ENCODE assay signal across 41 mouse cellular contexts in genomic region chr5:137562965-137563364, GRCm38 (mm10). TPM values are rescaled to one million over a fixed set of nuclear protein-coding genes. Genes with fewer than 3 reads are reported as not detected.
DNase-seq lines count a peak whose midpoint lies in the region; TF ChIP-seq lines count a peak whose summit lies in the region.
"Had no signal": no experiment of that assay in that cellular context is flagged by ENCODE, and none has a peak within 500 bp of the region (broad histone marks: within the 10 kb centered on the region; RNA-seq: fewer than 3 reads in every experiment).

No protein-coding gene starts in this region.

- H3K27ac ChIP-seq in left cerebral cortex, adult 2 months, result peak overlapping the region; percentile 28; the same call in 1 of the 2 replicates
- H3K27ac ChIP-seq: embryonic facial prominence, embryonic 10.5 days; embryonic facial prominence, embryonic 15.5 days; forebrain, embryonic 13.5 days; gastrocnemius, adult 2 months; heart, adult 2 months; heart, embryonic 13.5 days; hindbrain, embryonic 14.5 days; limb, embryonic 12.5 days; neural tube, embryonic 15.5 days; stomach, embryonic 15.5 days had no signal

- TF ChIP-seq CTCF in left cerebral cortex, adult 2 months (IDR thresholded peaks at IDR 0.05), result no peak

- intact Hi-C loops in left cerebral cortex, adult 2 months (cut with DNase I), result no loop called here
- intact Hi-C loops in left cerebral cortex, postnatal 10 days (cut with DNase I), result no loop called here

- no peak overlapping the region for H3K4me3 ChIP-seq in left cerebral cortex, adult 2 months
- H3K4me3 ChIP-seq: embryonic facial prominence, embryonic 10.5 days; embryonic facial prominence, embryonic 15.5 days; forebrain, embryonic 13.5 days; gastrocnemius, adult 2 months; heart, adult 2 months; heart, embryonic 13.5 days; limb, embryonic 12.5 days; megakaryocyte, embryonic 14.5 days; neural tube, embryonic 15.5 days; stomach, embryonic 15.5 days had no signal

- peak in 1 of 2 experiments; percentile 47 for DNase-seq in left cerebral cortex, adult 2 months (ENCODE audit: extremely low spot score in 1 of 2, low spot score in 2 of 2)
- DNase-seq in left cerebral cortex, postnatal 10 days (ENCODE audit: extremely low spot score in 1 of 2, low spot score in 2 of 2), result no peak
- peak; percentile 39 for DNase-seq in ES-CJ7 (ENCODE audit: low read depth, low spot score)
- peak; percentile 50 for DNase-seq in R1 (ENCODE audit: low read depth, low spot score)
- peak; percentile 40 for DNase-seq in layer of hippocampus, adult 9-10 months (ENCODE audit: low spot score)
- DNase-seq in adrenal gland, adult 2 months, result no peak
- no peak for DNase-seq in natural killer cell, adult 2 months (ENCODE audit: low spot score in 2 of 2)
- no peak for DNase-seq in adrenal gland, postnatal 10 days
- DNase-seq: adrenal gland, postnatal 25 days; B cell, adult 2 months; cerebellum, adult 8-10 months; cerebellum, postnatal 25 days; gastrocnemius, adult 2 months; gastrocnemius, postnatal 36 days; heart, adult 2 months; heart, postnatal 10 days; kidney, postnatal 14 days; liver, postnatal 0 days; lung, postnatal 36 days; midbrain, embryonic 14.5 days; retina, postnatal 1 day; thymus, postnatal 14 days had no signal

RNA-seq across cellular contexts. Expression of gene Tfr2, which starts 6.7 kb away (rescaled TPM):
- 10 to 100 TPM; 13.2 to 14.9 TPM for total RNA-seq in left cerebral cortex, adult 2 months (2021)
- total RNA-seq in left cerebral cortex, postnatal 10 days (2021), result 10 to 100 TPM; 23.7 to 26.7 TPM
- total RNA-seq in adrenal gland, adult 2 months (2021), result 1 to 10 TPM; 1.1 to 1.9 TPM
- 1.9 and 2.4 TPM in 2 replicates for polyA plus RNA-seq in adrenal gland, adult 2 months (2012; rRNA removed)
- total RNA-seq in adrenal gland, postnatal 10 days (2021), result 10 to 100 TPM; 18.8 to 42.1 TPM
- total RNA-seq: gastrocnemius, adult 2 months; gastrocnemius, postnatal 36 days; heart, postnatal 10 days had no signal

RNA-seq across cellular contexts. Expression of gene Actl6b, which starts 9.6 kb away (rescaled TPM):
- 100 to 1,000 TPM; 103 to 111 TPM for total RNA-seq in left cerebral cortex, adult 2 months (2021)
- 100 to 1,000 TPM; 151 to 152 TPM for total RNA-seq in left cerebral cortex, postnatal 10 days (2021)
- 1 to 10 TPM; 2.8 to 5.2 TPM for total RNA-seq in adrenal gland, adult 2 months (2021)
- polyA plus RNA-seq in adrenal gland, adult 2 months (2012; rRNA removed), result 6.0 and 10.0 TPM in 2 replicates
- total RNA-seq in adrenal gland, postnatal 10 days (2021), result 1 to 10 TPM; 3.2 to 4.6 TPM
- total RNA-seq: ES-E14; gastrocnemius, adult 2 months; gastrocnemius, postnatal 36 days; heart, adult 2 months; heart, postnatal 10 days; hematopoietic stem cell, adult 5-6 weeks; liver, adult 2 months; monocyte, adult 5-6 weeks had no signal
- polyA plus RNA-seq: heart, adult 2 months; kidney, embryonic 14.5 days; liver, adult 2 months; liver, postnatal 0 days had no signal

RNA-seq across cellular contexts. Expression of gene Gnb2, which starts 29.7 kb away (rescaled TPM):
- total RNA-seq in left cerebral cortex, adult 2 months (2021), result 100 to 1,000 TPM; 570 to 583 TPM
- 1,000 to 10,000 TPM in 1 of 2 experiments, 100 to 1,000 TPM in 1; 996 to 1,005 TPM for total RNA-seq in left cerebral cortex, postnatal 10 days (2021)
- total RNA-seq in adrenal gland, adult 2 months (2021), result 100 to 1,000 TPM; 553 to 611 TPM
- polyA plus RNA-seq in adrenal gland, adult 2 months (2012; rRNA removed), result 1,578 and 1,712 TPM in 2 replicates
- total RNA-seq in adrenal gland, postnatal 10 days (2021), result 100 to 1,000 TPM; 592 to 682 TPM

RNA-seq across cellular contexts. Expression of gene Epo, which starts 29.9 kb away (rescaled TPM):
- not detected for total RNA-seq in left cerebral cortex, adult 2 months (2021)
- total RNA-seq in left cerebral cortex, postnatal 10 days (2021), result not detected
- not detected for total RNA-seq in adrenal gland, adult 2 months (2021)
- polyA plus RNA-seq in adrenal gland, adult 2 months (2012; rRNA removed), result not detected in 2 replicates
- not detected for total RNA-seq in adrenal gland, postnatal 10 days (2021)
- total RNA-seq: adrenal gland, postnatal 25 days; gastrocnemius, adult 2 months; gastrocnemius, postnatal 36 days; heart, adult 2 months; heart, postnatal 10 days; hematopoietic stem cell, adult 5-6 weeks; layer of hippocampus, adult 18-20 months; layer of hippocampus, postnatal 36 days; liver, adult 2 months; monocyte, adult 5-6 weeks had no signal
- polyA plus RNA-seq: embryonic facial prominence, embryonic 15.5 days; forebrain, embryonic 13.5 days; frontal cortex, adult 2 months; heart, adult 2 months; heart, embryonic 13.5 days; hindbrain, embryonic 14.5 days; intestine, postnatal 0 days; kidney, embryonic 14.5 days; liver, adult 2 months; midbrain, embryonic 14.5 days; neural tube, embryonic 15.5 days; stomach, embryonic 15.5 days; urinary bladder, adult 2 months had no signal

RNA-seq across cellular contexts. Expression of gene Mospd3, which starts 37.9 kb away (rescaled TPM):
- total RNA-seq in left cerebral cortex, adult 2 months (2021), result 10 to 100 TPM; 19.9 to 25.1 TPM
- 10 to 100 TPM; 38.8 to 43.1 TPM for total RNA-seq in left cerebral cortex, postnatal 10 days (2021)
- 10 to 100 TPM; 45.4 to 54.1 TPM for total RNA-seq in adrenal gland, adult 2 months (2021)
- polyA plus RNA-seq in adrenal gland, adult 2 months (2012; rRNA removed), result 211 TPM in 2 replicates
- 10 to 100 TPM; 43.3 to 47.4 TPM for total RNA-seq in adrenal gland, postnatal 10 days (2021)

Comparison
In these comparisons a context has a peak if more than half of its experiments do, and no peak if none do; other contexts are left out.
1. RNA of gene Tfr2, which starts 6.7 kb away (total RNA-seq): 18.8 to 42.1 TPM in adrenal gland, postnatal 10 days, 23.7 to 26.7 TPM in left cerebral cortex, postnatal 10 days and 13.2 to 14.9 TPM in left cerebral cortex, adult 2 months; 1.1 to 1.9 TPM in adrenal gland, adult 2 months; every median in the first group is over 4 times any median in the second.
2. DNase-seq: peak in ES-CJ7 (single experiment), R1 (single experiment) and layer of hippocampus, adult 9-10 months (single experiment); none in left cerebral cortex, postnatal 10 days (0 of 2), adrenal gland, adult 2 months (single experiment), natural killer cell, adult 2 months (0 of 2) and adrenal gland, postnatal 10 days (single experiment).
3. RNA of gene Actl6b, which starts 9.6 kb away (total RNA-seq): 151 to 152 TPM in left cerebral cortex, postnatal 10 days and 103 to 111 TPM in left cerebral cortex, adult 2 months; 2.8 to 5.2 TPM in adrenal gland, adult 2 months and 3.2 to 4.6 TPM in adrenal gland, postnatal 10 days; every median in the first group is over 10 times any median in the second.